Mouse (Mus musculus): ENCODE measurements at regions not wholly inside any gene's neighbourhood (a gene's known extent, or its start where the extent isn't known, plus 50 kb on each side); places are given as distances from the start of the nearest gene placed in this dataset.

DNA sequence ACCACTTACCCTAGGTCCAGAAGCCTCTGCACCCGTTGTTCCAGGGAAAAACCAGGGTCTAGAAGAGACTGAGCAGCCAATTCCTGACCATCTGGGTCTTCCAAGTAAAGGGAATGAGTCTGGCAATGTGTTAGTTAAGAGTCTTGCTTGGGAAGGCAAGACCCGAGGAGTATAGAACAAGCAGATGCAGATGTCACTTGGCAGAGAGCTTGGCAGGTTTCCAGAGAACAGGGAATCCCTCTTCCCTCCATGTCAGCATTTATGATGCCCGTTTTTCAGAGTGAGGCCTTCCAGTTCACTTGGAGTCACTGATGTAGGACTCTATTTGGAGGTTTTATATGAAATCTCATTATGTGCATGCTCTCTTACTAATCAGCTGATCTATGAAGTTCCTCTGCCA, 231.1 kb downstream of the Bcl2 start:
- DNase-seq (ENCODE audit: low read depth): no peak

DNA sequence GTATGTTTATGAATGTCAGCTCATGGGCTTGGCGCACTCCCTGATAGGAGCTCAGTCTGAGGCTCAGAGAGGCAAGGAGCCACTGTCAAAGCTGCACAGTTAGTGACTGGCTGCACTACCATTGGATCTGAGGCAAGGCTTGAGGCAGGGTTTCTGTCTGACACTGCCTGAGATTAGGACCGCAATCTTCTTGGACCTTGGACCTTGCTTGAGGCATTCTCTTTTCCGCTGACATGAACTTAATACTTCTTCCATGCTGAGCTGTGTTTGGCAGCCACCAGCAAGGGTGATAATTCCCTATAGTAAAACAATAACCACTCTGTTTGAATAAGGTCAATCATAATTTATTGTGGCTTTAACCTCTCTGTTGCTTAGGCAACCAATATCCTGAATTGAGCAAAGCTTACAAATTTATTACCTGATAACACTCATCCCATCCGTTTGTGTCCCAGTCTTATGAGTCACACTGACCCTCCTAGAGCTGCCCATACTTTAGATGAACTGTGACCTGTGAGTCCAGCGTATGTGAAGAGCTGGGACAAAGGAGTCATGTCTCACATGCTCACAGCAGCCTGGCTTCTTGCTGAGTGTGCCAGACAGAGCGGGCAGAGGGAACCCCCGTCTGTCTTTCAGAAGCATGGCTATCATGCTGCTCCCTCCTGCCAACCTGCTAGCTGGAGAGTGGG, 236.3 kb downstream of the Bcl2 start:
- no peak for DNase-seq (ENCODE audit: low read depth)

- DNase-seq (ENCODE audit: low read depth): no peak
Observed at GRCm38 (mm10) chr1:106468021-106468420, 246.1 kb downstream of the Bcl2 start.

GRCm38 (mm10) chr1:106466644-106467043, 247.4 kb downstream of the Bcl2 start:
- DNase-seq (ENCODE audit: low read depth): peak; percentile 74

- DNase-seq (ENCODE audit: low read depth): no peak
Observed at GRCm38 (mm10) chr1:106465977-106466302, 248.1 kb downstream of the Bcl2 start.

DNA sequence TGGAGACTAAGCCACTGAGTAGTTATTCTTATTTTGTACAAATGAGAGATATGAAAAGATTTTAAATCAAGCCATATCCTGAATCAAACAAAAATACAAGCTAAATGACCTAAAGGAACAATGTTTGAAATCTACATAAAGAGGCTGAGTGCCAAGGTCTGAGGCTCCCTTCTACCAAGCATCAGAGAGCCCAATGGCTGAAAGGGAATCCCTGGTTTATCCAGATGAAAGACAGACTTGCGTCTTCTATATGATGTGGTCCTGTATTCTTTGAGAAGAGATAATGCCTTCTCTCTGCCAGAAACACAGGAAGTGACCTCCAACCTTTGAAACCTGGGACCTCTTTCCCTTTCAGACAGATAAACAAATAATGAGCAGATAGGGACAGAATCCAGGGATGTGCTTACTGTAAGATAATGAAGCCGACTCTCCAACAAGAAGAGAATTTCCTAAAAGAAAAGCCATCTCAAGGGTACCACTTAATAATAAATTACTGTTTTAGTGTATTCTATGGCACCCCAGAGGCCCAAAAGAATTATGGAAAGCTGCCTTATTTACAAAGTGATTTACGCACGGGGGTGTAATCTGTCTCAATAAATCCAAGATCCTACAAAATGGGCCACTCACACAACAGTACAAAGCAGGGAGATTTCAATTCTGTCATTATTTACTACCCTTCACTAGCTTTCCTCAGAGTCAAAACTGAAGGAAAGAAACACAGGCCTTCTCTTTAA, 248.7 kb downstream of the Bcl2 start:
- no peak for DNase-seq (ENCODE audit: low read depth)

- no peak for DNase-seq (ENCODE audit: low read depth)
Observed at GRCm38 (mm10) chr1:106464726-106465125, 249.3 kb downstream of the Bcl2 start.

DNA sequence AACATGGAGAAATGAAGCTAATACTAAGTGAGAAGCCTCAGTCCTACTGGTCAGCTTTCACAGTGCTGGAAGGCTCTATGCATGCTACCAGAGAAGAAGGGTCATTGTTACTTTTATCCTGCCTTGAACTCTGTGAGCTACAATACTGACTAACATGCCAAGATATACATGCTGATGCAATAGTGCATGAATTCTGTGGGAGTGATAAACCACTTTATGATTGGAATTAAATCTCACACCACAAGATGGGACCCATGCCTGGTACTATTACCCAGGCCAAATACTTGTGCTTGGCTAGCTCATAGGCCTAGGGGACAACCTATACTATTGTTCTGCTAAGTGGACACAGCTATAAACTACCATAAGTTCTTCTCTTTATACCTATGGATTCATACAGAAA, 251.5 kb downstream of the Bcl2 start:
- DNase-seq (ENCODE audit: low read depth): no peak

DNA sequence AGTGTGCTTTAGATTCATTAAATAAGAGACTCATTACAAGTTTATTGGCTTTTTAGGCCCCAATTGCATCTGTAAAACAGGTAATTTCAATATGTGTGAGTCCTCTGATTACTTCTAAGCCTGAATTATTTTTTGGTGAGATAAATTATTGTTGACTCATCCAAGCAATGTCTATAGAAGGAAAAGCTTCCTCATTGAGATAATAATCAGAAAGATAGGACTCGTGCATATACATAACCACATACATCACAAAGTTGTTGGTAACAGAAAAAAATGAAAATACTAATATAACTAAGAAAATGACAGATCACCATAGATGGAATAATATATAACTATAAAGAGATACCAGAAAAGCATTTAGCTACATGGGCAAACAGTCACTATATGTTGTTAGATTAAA, 252.0 kb downstream of the Bcl2 start:
- DNase-seq (ENCODE audit: low read depth): no peak

DNA sequence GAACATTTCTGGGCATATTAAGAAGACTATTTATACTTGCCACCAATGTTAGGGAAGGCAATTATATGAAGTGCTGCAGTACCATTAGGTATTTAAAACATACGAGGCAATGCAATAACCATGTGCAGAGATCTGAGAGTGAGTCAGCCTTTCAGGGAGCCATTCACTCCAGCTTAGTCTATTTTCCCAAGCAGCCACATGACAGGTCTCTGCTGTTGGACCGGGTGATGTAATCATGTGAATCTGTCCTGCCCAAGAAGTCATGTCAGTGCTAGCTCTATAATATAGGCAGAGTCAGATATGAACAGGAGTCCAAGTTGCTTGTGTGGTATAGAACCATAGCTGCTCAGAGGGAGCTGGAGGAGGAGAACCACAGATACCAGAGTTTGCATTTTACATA, 253.1 kb downstream of the Bcl2 start:
- peak; percentile 39 for DNase-seq (ENCODE audit: low read depth)

DNA sequence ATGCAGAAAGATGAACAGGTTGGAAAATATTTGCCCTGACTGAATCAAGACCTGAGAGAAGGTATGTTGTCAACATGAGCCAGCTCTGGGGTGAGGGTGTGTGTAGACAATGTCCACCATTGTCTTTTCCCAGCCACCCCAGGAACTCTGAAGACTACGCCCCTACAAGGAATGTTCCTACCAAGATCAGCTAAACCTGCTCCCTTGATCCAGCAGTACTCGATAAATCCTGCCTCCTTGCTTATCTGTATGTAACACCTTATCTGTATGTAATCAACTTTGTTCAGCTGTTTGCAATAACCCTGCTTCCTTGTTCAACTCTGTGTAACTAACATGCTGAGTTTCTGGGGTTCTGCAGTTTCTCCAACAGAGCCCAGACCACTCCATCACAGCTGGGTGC, 264.3 kb downstream of the Bcl2 start:
- no peak for DNase-seq (ENCODE audit: low read depth)

All from 416B (cell line).